Mouse (Mus musculus): ENCODE data around the gene Tet2.

DNA sequence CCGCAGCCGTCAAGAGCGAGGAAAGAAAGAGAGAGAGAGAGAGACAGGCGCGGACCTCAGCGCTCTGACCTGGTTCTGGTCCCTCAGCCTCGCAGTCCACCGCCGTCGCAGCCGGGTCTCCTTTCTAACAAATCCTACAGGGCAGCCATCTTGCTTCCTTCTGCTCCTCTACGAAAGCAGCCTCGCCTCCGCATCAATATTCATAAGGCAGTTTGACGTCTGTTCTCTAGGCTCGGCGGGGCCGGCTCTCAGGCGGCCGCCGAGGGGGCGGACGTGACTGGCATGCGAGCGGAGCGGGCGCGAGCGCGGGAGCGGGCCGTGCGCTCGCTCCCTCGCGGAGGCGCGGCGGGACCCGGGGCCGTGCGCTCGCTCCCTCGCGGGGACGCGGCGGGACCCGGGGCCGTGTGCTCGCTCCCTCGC lies 798 bp downstream of the Tet2 start:
- TF ChIP-seq ETS1 (IDR thresholded peaks at IDR 0.05; ENCODE audit: low read depth, low read length) (0 out of 2 replicates have a peak, but pooled peaks have one; percentile 32), CTCF (IDR thresholded peaks at IDR 0.05 in 2 of 3, conservative IDR thresholded peaks at IDR 0.05 in 1 of 3; ENCODE audit: control insufficient read depth in 1 of 3, insufficient read depth in 1 of 3, low read depth in 2 of 3, low read length in 3 of 3, poor library complexity in 1 of 3, severe bottlenecking in 1 of 3) (no peak), CHD1 (IDR thresholded peaks at IDR 0.05; ENCODE audit: low read depth, low read length) (no peak), POLR2AphosphoS2 (IDR thresholded peaks at IDR 0.05; ENCODE audit: low read length) (no peak), USF1 (IDR thresholded peaks at IDR 0.05; ENCODE audit: low read depth, low read length) (no peak), MXI1 (IDR thresholded peaks at IDR 0.05; ENCODE audit: low read depth, low read length) (peak; percentile 49; the same call in 1 of the 2 replicates), GATA1 (IDR thresholded peaks at IDR 0.05; ENCODE audit: low read depth, low read length) (no peak)
